ENCODE assay signal across 8 mouse cellular contexts in genomic region chr2:9574196-9574595, GRCm38 (mm10).
DNase-seq lines count a peak whose midpoint lies in the region; ATAC-seq and TF ChIP-seq lines count a peak whose summit lies in the region.

No protein-coding gene starts in this region.

- no peaks in the 10 kb centered on the region for H3K9me3 ChIP-seq in midbrain, postnatal 0 days (ENCODE audit: low read length)
- no peaks in the 10 kb centered on the region for H3K9me3 ChIP-seq in midbrain, embryonic 10.5 days (replicated peaks)
- H3K9me3 ChIP-seq in forebrain, embryonic 14.5 days (replicated peaks; ENCODE audit: control insufficient read depth, low read length), result no peaks in the 10 kb centered on the region
- no peaks in the 10 kb centered on the region for H3K9me3 ChIP-seq in heart, embryonic 12.5 days (replicated peaks)
- H3K9me3 ChIP-seq in liver, embryonic 11.5 days (ENCODE audit: control insufficient read depth, low read length), result no peaks in the 10 kb centered on the region

- no peak overlapping the region for H3K27ac ChIP-seq in midbrain, postnatal 0 days (ENCODE audit: low read depth, low read length)
- H3K27ac ChIP-seq in midbrain, embryonic 10.5 days (replicated peaks), result no peak overlapping the region
- H3K27ac ChIP-seq in forebrain, embryonic 14.5 days (ENCODE audit: low read depth, low read length), result no peak overlapping the region
- H3K27ac ChIP-seq in heart, embryonic 12.5 days (ENCODE audit: poor library complexity, severe bottlenecking), result no peak overlapping the region
- H3K27ac ChIP-seq in liver, embryonic 11.5 days (ENCODE audit: low read depth, low read length), result no peak overlapping the region

- DNase-seq in midbrain, postnatal 0 days (ENCODE audit: low spot score), result peak; percentile 52
- no peak for DNase-seq in midbrain, embryonic 10.5 days (ENCODE audit: low spot score)
- peak; percentile 82 for DNase-seq in forebrain, embryonic 14.5 days (ENCODE audit: low spot score)
- peak; percentile 27 to 68 for DNase-seq in kidney, postnatal 25 days
- peak; percentile 9 for DNase-seq in right cerebral cortex, postnatal 14 days
- DNase-seq in liver, embryonic 11.5 days (ENCODE audit: low spot score), result no peak
- DNase-seq in cerebellum, adult 8-10 months, result no peak

- no peaks in the 10 kb centered on the region for H3K4me1 ChIP-seq in midbrain, postnatal 0 days (ENCODE audit: insufficient read depth, low read length)
- H3K4me1 ChIP-seq in midbrain, embryonic 10.5 days, result no peaks in the 10 kb centered on the region
- no peaks in the 10 kb centered on the region for H3K4me1 ChIP-seq in forebrain, embryonic 14.5 days (ENCODE audit: control insufficient read depth, insufficient read depth, low read length)
- H3K4me1 ChIP-seq in heart, embryonic 12.5 days (replicated peaks), result no peaks in the 10 kb centered on the region
- H3K4me1 ChIP-seq in liver, embryonic 11.5 days (replicated peaks; ENCODE audit: control insufficient read depth, insufficient read depth, low read length), result no peaks in the 10 kb centered on the region

- no peak overlapping the region for H3K4me2 ChIP-seq in midbrain, postnatal 0 days (ENCODE audit: low read depth, low read length, poor library complexity, severe bottlenecking)
- no peak overlapping the region for H3K4me2 ChIP-seq in forebrain, embryonic 14.5 days (ENCODE audit: low read length)
- H3K4me2 ChIP-seq in heart, embryonic 12.5 days, result no peak overlapping the region
- no peak overlapping the region for H3K4me2 ChIP-seq in liver, embryonic 11.5 days

- no peak for ATAC-seq in midbrain, postnatal 0 days (ENCODE audit: low FRiP score)
- ATAC-seq in forebrain, embryonic 14.5 days, result peak; percentile 95
- no peak for ATAC-seq in heart, embryonic 12.5 days (ENCODE audit: insufficient number of reproducible peaks, low FRiP score)
- no peak for ATAC-seq in liver, embryonic 11.5 days (replicated peaks; ENCODE audit: low FRiP score)

- TF ChIP-seq CTCF in midbrain, postnatal 0 days (IDR thresholded peaks at IDR 0.05), result no peak

- H3K27me3 ChIP-seq in midbrain, postnatal 0 days (ENCODE audit: insufficient read depth, low read length), result no peaks in the 10 kb centered on the region
- no peaks in the 10 kb centered on the region for H3K27me3 ChIP-seq in midbrain, embryonic 10.5 days (ENCODE audit: low read depth, poor library complexity, severe bottlenecking)
- H3K27me3 ChIP-seq in forebrain, embryonic 14.5 days (replicated peaks; ENCODE audit: control insufficient read depth, insufficient read depth, low read length), result no peaks in the 10 kb centered on the region
- H3K27me3 ChIP-seq in heart, embryonic 12.5 days (replicated peaks), result no peaks in the 10 kb centered on the region
- H3K27me3 ChIP-seq in liver, embryonic 11.5 days (replicated peaks; ENCODE audit: control insufficient read depth, insufficient read depth, low read length), result no peaks in the 10 kb centered on the region

- H3K4me3 ChIP-seq in midbrain, postnatal 0 days (ENCODE audit: low read depth, low read length), result no peak overlapping the region
- H3K4me3 ChIP-seq in midbrain, embryonic 10.5 days, result no peak overlapping the region
- no peak overlapping the region for H3K4me3 ChIP-seq in forebrain, embryonic 14.5 days (ENCODE audit: low read depth, low read length)
- no peak overlapping the region for H3K4me3 ChIP-seq in heart, embryonic 12.5 days
- no peak overlapping the region for H3K4me3 ChIP-seq in liver, embryonic 11.5 days (ENCODE audit: low read depth, low read length)

- no peaks in the 10 kb centered on the region for H3K36me3 ChIP-seq in midbrain, postnatal 0 days (ENCODE audit: insufficient read depth, low read length)
- no peaks in the 10 kb centered on the region for H3K36me3 ChIP-seq in midbrain, embryonic 10.5 days
- no peaks in the 10 kb centered on the region for H3K36me3 ChIP-seq in forebrain, embryonic 14.5 days (ENCODE audit: control insufficient read depth, insufficient read depth, low read length)
- no peaks in the 10 kb centered on the region for H3K36me3 ChIP-seq in heart, embryonic 12.5 days
- H3K36me3 ChIP-seq in liver, embryonic 11.5 days (ENCODE audit: control insufficient read depth, insufficient read depth, low read length), result no peaks in the 10 kb centered on the region

- 72% methylated on average over 6 of the region's 6 CpGs for WGBS in midbrain, postnatal 0 days
- 76% methylated on average over 6 of the region's 6 CpGs for WGBS in midbrain, embryonic 10.5 days
- WGBS in forebrain, embryonic 14.5 days, result 15% methylated on average over 6 of the region's 6 CpGs
- 58% methylated on average over 6 of the region's 6 CpGs for WGBS in heart, embryonic 12.5 days
- WGBS in liver, embryonic 11.5 days, result 65% methylated on average over 6 of the region's 6 CpGs

- no peak overlapping the region for H3K9ac ChIP-seq in midbrain, postnatal 0 days (replicated peaks; ENCODE audit: low read length, poor library complexity, severe bottlenecking)
- no peak overlapping the region for H3K9ac ChIP-seq in forebrain, embryonic 14.5 days (ENCODE audit: low read length)
- H3K9ac ChIP-seq in heart, embryonic 12.5 days, result no peak overlapping the region
- H3K9ac ChIP-seq in liver, embryonic 11.5 days (ENCODE audit: low read depth, low read length), result no peak overlapping the region

Comparison
In these comparisons a context has a peak if more than half of its experiments do, and no peak if none do; other contexts are left out.
1. DNase-seq: peak in midbrain, postnatal 0 days (single experiment), forebrain, embryonic 14.5 days (single experiment), kidney, postnatal 25 days (2 of 2) and right cerebral cortex, postnatal 14 days (single experiment); none in midbrain, embryonic 10.5 days (single experiment), liver, embryonic 11.5 days (single experiment) and cerebellum, adult 8-10 months (single experiment).